Mouse (Mus musculus) liver, adult 2 months (tissue): ENCODE measurements at regions not wholly inside any gene's neighbourhood (a gene's known extent, or its start where the extent isn't known, plus 50 kb on each side); places are given as distances from the start of the nearest gene placed in this dataset.

ENCODE experiments used
- CTCF ChIP-seq: fragments of 200-500 bp; IDR thresholded peaks from 2 replicates; pipeline ENCODE4 v1.5.1; 2011; ENCODE audit warnings: low read depth, low read length, control low read depth
- POLR2A ChIP-seq: fragments of 200-500 bp; IDR thresholded peaks from 2 replicates; pipeline ENCODE4 v1.6.1; 2011; ENCODE audit warnings: low read length, control low read depth; ENCODE audit not compliant: insufficient read depth; ENCODE audit errors: extremely low read depth

DNA sequence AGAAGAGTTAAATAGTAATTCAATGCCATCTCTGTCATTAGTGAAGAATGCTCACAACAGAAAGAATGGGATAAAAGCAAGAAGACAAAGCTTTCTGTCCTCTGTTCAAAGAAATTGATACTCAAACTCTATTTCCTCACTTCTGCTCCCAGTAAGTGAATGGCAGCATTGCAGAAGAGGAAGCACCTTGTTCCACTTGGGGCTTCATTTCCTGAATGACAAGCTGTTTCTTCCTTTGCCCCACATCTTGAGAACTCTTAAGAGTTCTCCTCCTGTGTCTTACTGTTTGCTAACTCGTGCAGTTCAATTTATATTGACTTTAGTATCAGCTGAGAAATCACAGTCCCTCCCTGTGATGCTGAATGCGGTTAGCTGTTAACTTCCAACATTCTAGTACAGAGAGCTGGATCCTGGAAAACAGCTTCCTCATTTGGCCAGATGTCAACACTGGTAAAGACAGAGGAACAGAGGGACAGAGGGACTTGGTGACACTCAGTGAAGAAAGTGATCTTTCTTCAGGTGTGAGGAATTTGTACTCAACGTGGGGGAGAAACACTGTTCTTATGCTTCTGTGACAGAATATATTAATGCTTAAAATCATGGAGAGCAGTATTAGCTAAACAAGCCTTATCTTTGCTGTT is 840.3 kb upstream of the Marcks start:
- TF ChIP-seq CTCF (no peak), POLR2A (no peak)
